Mouse (Mus musculus) kidney, embryonic 14.5 days (tissue): ENCODE measurements at regions not wholly inside any gene's neighbourhood (a gene's known extent, or its start where the extent isn't known, plus 50 kb on each side); places are given as distances from the start of the nearest gene placed in this dataset.
A peak's percentile ranks its signal among the peaks of the same experiment; 100 is the strongest.

Source experiments
- ATAC-seq: fragments of 200-750 bp; cut with Nextera tagmentation; 2 replicates; pipeline ENCODE4 v1.8.0; 2017; ENCODE audit warnings: moderate number of reproducible peaks, mild to moderate bottlenecking, moderate TSS enrichment, moderate library complexity; ENCODE audit not compliant: low FRiP score, low TSS enrichment
- H3K27ac ChIP-seq: fragments of 300-500 bp; sonication (generic); 2 replicates; pipeline ENCODE4 v1.5.1; 2014; ENCODE audit warnings: low read depth, mild to moderate bottlenecking, low read length, moderate library complexity, mixed read lengths
- H3K27me3 ChIP-seq: fragments of 300-500 bp; sonication (generic); 2 replicates; pipeline ENCODE4 v1.6.1; 2014; ENCODE audit warnings: mild to moderate bottlenecking, low read length; ENCODE audit not compliant: control insufficient read depth, insufficient read depth
- H3K36me3 ChIP-seq: fragments of 300-500 bp; sonication (generic); 2 replicates; pipeline ENCODE4 v1.6.1; 2014; ENCODE audit warnings: low read length, mixed read lengths; ENCODE audit not compliant: control insufficient read depth, insufficient read depth
- H3K4me1 ChIP-seq: fragments of 300-500 bp; sonication (generic); 2 replicates; pipeline ENCODE4 v1.6.1; 2014; ENCODE audit warnings: low read length, mixed read lengths; ENCODE audit not compliant: control insufficient read depth, insufficient read depth
- H3K4me2 ChIP-seq: fragments of 300-500 bp; sonication (generic); replicated peaks from 2 replicates; pipeline ENCODE4 v1.6.1; 2014; ENCODE audit warnings: low read depth, mild to moderate bottlenecking, low read length
- H3K4me3 ChIP-seq: fragments of 300-500 bp; sonication (generic); 2 replicates; pipeline ENCODE4 v1.5.1; 2014; ENCODE audit warnings: mild to moderate bottlenecking, low read length
- H3K9ac ChIP-seq: fragments of 300-500 bp; sonication (generic); 2 replicates; pipeline ENCODE4 v1.6.1; 2014; ENCODE audit warnings: low read depth, mild to moderate bottlenecking, low read length, moderate library complexity
- H3K9me3 ChIP-seq: fragments of 300-500 bp; sonication (generic); 2 replicates; pipeline ENCODE4 v1.6.1; 2016; ENCODE audit warnings: low read length; ENCODE audit not compliant: control insufficient read depth
- WGBS: fragments of 180-500 bp; shearing (Covaris S2); extraction: QIAGEN DNeasy Blood & Tissue Kit; methylation state at CpG from one replicate; pipeline ENCODE4 v1.1.7; 2014; 5-methylcytosine and 5-hydroxymethylcytosine counted together

DNA sequence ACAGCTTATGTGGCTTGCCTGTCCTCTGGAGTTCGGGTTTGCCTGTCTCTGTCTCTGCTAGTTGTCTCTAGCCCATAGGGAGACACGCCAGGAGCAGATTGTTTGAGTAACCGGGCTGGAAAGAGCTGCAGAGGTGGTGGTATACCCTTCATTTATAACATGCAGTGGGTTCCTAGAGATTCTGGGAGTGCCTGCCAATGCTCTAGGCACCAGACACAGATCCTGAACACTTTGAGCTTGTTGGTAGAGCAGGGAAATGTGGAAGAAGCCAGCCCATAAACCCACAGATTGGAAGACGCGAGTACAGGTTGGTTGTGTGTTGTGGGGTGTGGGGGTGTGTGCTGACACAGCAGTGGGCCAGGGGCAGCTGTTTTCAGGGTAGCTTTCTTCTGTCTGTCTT lies 255.9 kb downstream of the Diras2 start:
- no peak for ATAC-seq

DNA sequence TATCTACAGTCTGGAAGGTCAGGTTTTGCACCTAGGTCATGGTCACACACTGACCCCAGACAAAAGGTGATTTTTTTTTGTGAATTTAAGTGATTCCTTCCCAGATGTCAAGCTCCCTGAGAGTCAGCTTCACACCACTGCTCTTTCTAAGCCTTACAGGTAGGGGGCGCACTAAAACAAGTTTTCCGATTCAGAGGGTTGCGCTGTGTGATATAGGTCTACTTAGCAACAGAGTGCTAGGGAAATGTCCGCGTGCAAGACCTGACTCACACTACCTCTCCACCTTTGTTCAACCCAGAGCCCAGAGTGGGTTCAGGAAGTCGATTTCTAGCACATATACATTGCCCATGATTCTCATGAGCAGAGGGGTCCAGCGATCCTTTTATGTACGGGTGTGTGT lies 255.4 kb downstream of the Diras2 start:
- Histone ChIP-seq H3K4me3 (no peak overlapping the region), H3K4me1 (no peaks in the 10 kb centered on the region), H3K9ac (no peak overlapping the region), H3K4me2 (peak overlapping the region; percentile 26; the same call in 1 of the 2 replicates), H3K9me3 (0 out of 2 replicates have a peak, but pooled peaks cover 3% of the 10 kb centered on the region), H3K36me3 (no peaks in the 10 kb centered on the region), H3K27me3 (no peaks in the 10 kb centered on the region), H3K27ac (no peak overlapping the region)
- ATAC-seq, result peak; percentile 75; the same call in 1 of the 2 replicates
- 13% methylated on average over 8 of the region's 8 CpGs for WGBS

More for the DNA sequence above, 255.9 kb downstream of the Diras2 start:
- Histone ChIP-seq H3K9me3 (0 out of 2 replicates have a peak, but pooled peaks cover 3% of the 10 kb centered on the region), H3K4me2 (no peak overlapping the region), H3K36me3 (no peaks in the 10 kb centered on the region), H3K27me3 (no peaks in the 10 kb centered on the region), H3K4me3 (no peak overlapping the region), H3K9ac (no peak overlapping the region), H3K4me1 (no peaks in the 10 kb centered on the region), H3K27ac (no peak overlapping the region)
- 76% methylated on average over 5 of the region's 5 CpGs for WGBS

DNA sequence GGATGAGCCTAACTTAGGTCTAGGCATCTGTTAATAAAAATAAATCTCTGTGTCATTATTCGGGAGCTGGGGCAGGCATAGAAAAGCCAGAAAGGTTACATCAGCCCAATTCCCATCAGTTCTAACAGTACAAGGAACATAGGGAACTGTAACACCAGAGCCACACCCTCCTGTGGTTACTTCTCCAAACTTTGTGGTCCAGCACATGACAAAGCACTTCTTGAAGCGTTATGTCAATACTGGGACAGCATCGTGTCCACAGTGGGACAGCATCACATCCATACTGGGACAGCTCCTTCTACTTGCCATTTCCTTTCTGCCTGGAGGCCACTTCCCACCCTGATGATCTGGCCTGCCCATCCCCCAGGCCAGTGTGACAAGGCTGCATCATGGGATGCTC lies 253.9 kb downstream of the Diras2 start:
- Histone ChIP-seq H3K4me3 (no peak overlapping the region), H3K27ac (no peak overlapping the region), H3K4me1 (no peaks in the 10 kb centered on the region), H3K4me2 (no peak overlapping the region), H3K9ac (no peak overlapping the region), H3K36me3 (no peaks in the 10 kb centered on the region), H3K27me3 (no peaks in the 10 kb centered on the region), H3K9me3 (0 out of 2 replicates have a peak, but pooled peaks cover 3% of the 10 kb centered on the region)
- 78% methylated on average over 3 of the region's 3 CpGs for WGBS
- no peak for ATAC-seq

DNA sequence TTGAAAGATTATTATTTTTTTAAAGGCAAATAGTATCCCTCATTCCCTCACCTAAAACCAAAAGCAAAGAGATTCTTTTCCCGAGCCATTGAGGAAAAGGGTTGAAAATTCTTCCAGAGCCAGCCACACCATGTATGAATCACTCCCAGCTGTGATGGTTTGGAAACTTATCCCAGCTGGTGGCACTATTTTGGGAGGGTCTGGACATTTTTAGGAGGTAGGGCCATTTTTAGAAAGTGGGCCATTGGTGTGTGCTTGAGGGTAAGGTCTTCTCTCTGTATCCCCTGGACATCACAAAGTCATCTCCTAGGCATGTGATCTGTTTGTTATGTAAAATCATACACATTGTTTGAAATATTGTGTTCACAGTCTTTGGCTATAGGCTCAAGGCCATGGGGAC lies 252.2 kb downstream of the Diras2 start:
- H3K4me1 ChIP-seq, result no peaks in the 10 kb centered on the region
- ATAC-seq, result no peak
- H3K27me3 ChIP-seq, result no peaks in the 10 kb centered on the region
- H3K36me3 ChIP-seq, result no peaks in the 10 kb centered on the region
- no peak overlapping the region for H3K9ac ChIP-seq
- H3K4me3 ChIP-seq, result no peak overlapping the region
- 0 out of 2 replicates have a peak, but pooled peaks cover 3% of the 10 kb centered on the region for H3K9me3 ChIP-seq
- no peak overlapping the region for H3K4me2 ChIP-seq
- WGBS, result 100% methylated on average over 1 of the region's 1 CpGs
- no peak overlapping the region for H3K27ac ChIP-seq

DNA sequence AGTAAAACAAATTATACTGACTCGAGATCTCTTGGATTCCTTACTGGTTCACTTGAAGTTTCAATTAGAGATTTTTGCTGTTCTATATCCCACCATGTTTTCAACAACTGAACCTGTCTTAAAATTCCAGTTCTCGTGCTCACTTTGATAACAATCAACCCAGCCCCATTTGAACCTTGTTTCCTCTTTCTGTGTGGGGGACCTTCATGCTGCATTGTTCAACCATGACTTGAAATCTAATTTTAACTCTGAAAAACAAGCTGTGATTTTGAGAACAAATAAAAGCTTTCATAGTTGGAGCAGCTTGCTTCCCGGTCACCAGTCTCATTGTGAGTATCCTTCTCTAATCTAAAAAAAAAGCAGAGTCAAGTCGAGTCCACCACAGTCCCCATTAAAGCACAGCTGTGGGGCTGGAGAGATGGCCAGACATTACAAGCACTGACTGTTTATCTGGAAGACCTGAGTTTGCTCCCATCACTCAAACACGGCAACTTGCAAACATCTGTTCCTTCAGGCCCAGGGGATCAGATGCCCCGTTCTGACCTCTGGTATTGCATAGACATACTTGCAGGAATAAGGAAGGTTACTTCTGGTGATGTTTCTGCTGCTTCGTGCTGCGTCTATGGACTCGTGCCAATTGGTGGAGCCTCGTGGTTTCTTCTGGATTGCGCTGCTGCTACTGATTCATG lies 251.7 kb downstream of the Diras2 start:
- WGBS, result 74% methylated on average over 11 of the region's 11 CpGs
- Histone ChIP-seq H3K27ac (no peak overlapping the region), H3K27me3 (no peaks in the 10 kb centered on the region), H3K4me3 (no peak overlapping the region), H3K4me2 (no peak overlapping the region), H3K9ac (no peak overlapping the region), H3K9me3 (0 out of 2 replicates have a peak, but pooled peaks cover 3% of the 10 kb centered on the region), H3K36me3 (no peaks in the 10 kb centered on the region), H3K4me1 (no peaks in the 10 kb centered on the region)
- ATAC-seq, result no peak

DNA sequence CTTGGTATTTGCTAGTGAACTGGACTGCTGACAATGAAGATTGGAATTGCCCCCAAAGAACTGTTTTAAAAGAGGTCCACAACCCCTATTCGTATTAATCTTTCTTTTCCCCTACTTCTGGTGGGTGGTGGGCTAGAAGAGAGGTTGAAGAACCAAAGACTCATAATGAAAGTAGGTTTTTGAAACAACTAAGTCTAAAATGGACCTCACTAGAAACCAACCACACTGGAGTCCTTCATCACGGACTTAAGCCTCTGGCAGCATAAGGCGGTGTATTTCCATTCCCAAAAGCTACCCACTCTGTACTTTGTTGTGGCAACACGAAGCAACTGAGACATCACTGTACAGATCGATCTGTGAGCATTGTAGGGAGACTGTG lies 251.1 kb downstream of the Diras2 start:
- 95% methylated on average over 5 of the region's 5 CpGs for WGBS
- Histone ChIP-seq H3K27me3 (no peaks in the 10 kb centered on the region), H3K4me2 (no peak overlapping the region), H3K4me3 (no peak overlapping the region), H3K9me3 (0 out of 2 replicates have a peak, but pooled peaks cover 3% of the 10 kb centered on the region), H3K9ac (no peak overlapping the region), H3K27ac (no peak overlapping the region), H3K36me3 (no peaks in the 10 kb centered on the region), H3K4me1 (no peaks in the 10 kb centered on the region)
- no peak for ATAC-seq

DNA sequence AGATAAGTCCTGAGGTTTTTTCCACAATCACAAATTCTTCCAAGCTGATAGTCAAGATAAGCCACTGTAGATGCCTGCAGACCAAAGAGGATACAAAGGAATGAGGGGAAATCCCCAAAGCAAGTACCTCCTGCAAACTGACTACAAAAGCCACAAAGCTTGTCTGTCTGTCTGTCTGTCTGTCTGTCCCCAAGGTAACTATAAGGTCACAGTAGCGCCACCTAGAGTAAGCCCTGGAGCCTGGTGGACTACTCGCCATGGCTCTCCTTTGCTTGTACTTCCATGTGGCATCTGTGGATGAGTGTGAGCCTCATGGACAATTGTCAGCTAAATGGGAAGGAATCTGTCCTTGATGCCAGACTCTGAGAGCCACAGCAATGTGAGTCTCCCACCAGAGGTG lies 249.8 kb downstream of the Diras2 start:
- ATAC-seq, result no peak
- Histone ChIP-seq H3K36me3 (no peaks in the 10 kb centered on the region), H3K27me3 (no peaks in the 10 kb centered on the region), H3K4me2 (no peak overlapping the region), H3K4me1 (no peaks in the 10 kb centered on the region), H3K4me3 (no peak overlapping the region), H3K27ac (no peak overlapping the region), H3K9me3 (0 out of 2 replicates have a peak, but pooled peaks cover 3% of the 10 kb centered on the region), H3K9ac (no peak overlapping the region)
- WGBS, result 84% methylated on average over 2 of the region's 2 CpGs

DNA sequence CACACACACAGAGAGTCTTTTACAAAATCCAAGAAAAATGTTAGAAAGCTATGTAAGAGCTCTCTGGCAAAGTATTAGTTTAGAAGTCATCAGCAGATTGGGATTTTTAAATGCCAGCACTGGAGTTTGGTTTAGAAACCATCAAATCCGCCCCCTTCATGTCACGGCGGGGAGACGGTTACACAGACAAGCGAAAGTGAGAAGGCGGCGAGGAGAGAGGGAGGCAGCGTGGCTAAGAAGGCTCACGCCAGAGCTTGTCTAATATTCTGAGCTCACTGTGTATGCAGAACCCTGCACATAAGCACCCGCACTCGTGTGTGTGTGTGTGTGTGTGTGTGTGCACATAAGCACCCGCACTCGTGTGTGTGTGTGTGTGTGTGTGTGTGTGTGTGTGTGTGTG lies 248.6 kb downstream of the Diras2 start:
- Histone ChIP-seq H3K4me2 (no peak overlapping the region), H3K4me3 (no peak overlapping the region), H3K9ac (no peak overlapping the region), H3K27me3 (no peaks in the 10 kb centered on the region), H3K9me3 (0 out of 2 replicates have a peak, but pooled peaks cover 3% of the 10 kb centered on the region), H3K4me1 (no peaks in the 10 kb centered on the region), H3K36me3 (no peaks in the 10 kb centered on the region), H3K27ac (no peak overlapping the region)
- ATAC-seq, result no peak
- WGBS, result 64% methylated on average over 13 of the region's 13 CpGs

DNA sequence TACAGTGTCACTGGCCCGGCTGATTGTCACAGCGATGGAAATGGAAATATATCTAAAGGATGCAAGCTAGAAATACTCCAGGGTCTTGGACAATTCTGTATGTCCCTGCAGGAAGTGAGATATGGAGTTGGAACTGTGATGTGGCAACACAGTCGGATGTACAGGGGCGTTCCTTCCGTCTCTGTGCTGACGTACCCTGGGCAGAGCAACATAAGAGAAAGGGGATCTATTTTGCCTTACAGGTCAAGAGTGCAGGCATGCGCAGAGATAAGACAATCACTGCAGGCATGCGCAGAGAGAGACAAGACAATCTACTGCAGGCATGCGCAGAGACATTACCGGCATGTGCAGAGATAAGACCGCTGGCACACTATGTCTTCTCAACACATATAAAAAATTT lies 247.6 kb downstream of the Diras2 start:
- 80% methylated on average over 11 of the region's 11 CpGs for WGBS

More for the DNA sequence above, 247.6 kb downstream of the Diras2 start:
- Histone ChIP-seq H3K4me3 (no peak overlapping the region), H3K4me1 (no peaks in the 10 kb centered on the region), H3K9ac (no peak overlapping the region), H3K36me3 (no peaks in the 10 kb centered on the region), H3K4me2 (no peak overlapping the region), H3K27ac (no peak overlapping the region), H3K27me3 (no peaks in the 10 kb centered on the region), H3K9me3 (0 out of 2 replicates have a peak, but pooled peaks cover 3% of the 10 kb centered on the region)
- ATAC-seq, result no peak
